Mouse (Mus musculus): ENCODE measurements around the gene Bcl2l11.
A peak's percentile ranks its signal among the peaks of the same experiment; 100 is the strongest.

The Bcl2l11 gene

GRCm38 (mm10) chr2:128105651-128106050 lies 20.2 kb upstream of the Bcl2l11 start:
- no peak for DNase-seq (ENCODE audit: inconsistent age in 2 of 2, low spot score in 1 of 2)

- DNase-seq (ENCODE audit: inconsistent age in 2 of 2, low spot score in 1 of 2) = no peak
Observed at GRCm38 (mm10) chr2:128111537-128111936, 14.3 kb upstream of the Bcl2l11 start.

GRCm38 (mm10) chr2:128114621-128115020 lies 11.2 kb upstream of the Bcl2l11 start:
- no peak for DNase-seq (ENCODE audit: inconsistent age in 2 of 2, low spot score in 1 of 2)

- peak in 1 of 2 experiments; percentile 29 for DNase-seq (ENCODE audit: inconsistent age in 2 of 2, low spot score in 1 of 2)
Observed at GRCm38 (mm10) chr2:128115579-128115978, 10.3 kb upstream of the Bcl2l11 start.

GRCm38 (mm10) chr2:128117605-128118004 lies 8.2 kb upstream of the Bcl2l11 start:
- no peak for DNase-seq (ENCODE audit: inconsistent age in 2 of 2, low spot score in 1 of 2)

- no peak for DNase-seq (ENCODE audit: inconsistent age in 2 of 2, low spot score in 1 of 2)
Observed at GRCm38 (mm10) chr2:128118971-128119370, 6.9 kb upstream of the Bcl2l11 start.

GRCm38 (mm10) chr2:128122491-128122890 lies 3.3 kb upstream of the Bcl2l11 start:
- DNase-seq (ENCODE audit: inconsistent age in 2 of 2, low spot score in 1 of 2) = peak; percentile 70 to 89

GRCm38 (mm10) chr2:128122891-128123771 lies 2.7 kb upstream of the Bcl2l11 start:
- peak; percentile 68 to 86 for DNase-seq (ENCODE audit: inconsistent age in 2 of 2, low spot score in 1 of 2)

GRCm38 (mm10) chr2:128123921-128124683 lies 1.7 kb upstream of the Bcl2l11 start:
- DNase-seq (ENCODE audit: inconsistent age in 2 of 2, low spot score in 1 of 2) = peak; percentile 31 to 58

- peak in 1 of 2 experiments; percentile 54 for DNase-seq (ENCODE audit: inconsistent age in 2 of 2, low spot score in 1 of 2)
Observed at GRCm38 (mm10) chr2:128124693-128125092, 1.1 kb upstream of the Bcl2l11 start.

- DNase-seq (ENCODE audit: inconsistent age in 2 of 2, low spot score in 1 of 2) = peak in 1 of 2 experiments; percentile 80
Observed at GRCm38 (mm10) chr2:128126591-128127051, 783 bp downstream of the Bcl2l11 start.

- peak; percentile 98 for DNase-seq (ENCODE audit: inconsistent age in 2 of 2, low spot score in 1 of 2)
Observed at GRCm38 (mm10) chr2:128127121-128127671, 1.4 kb downstream of the Bcl2l11 start.

GRCm38 (mm10) chr2:128127691-128128292 lies 2.0 kb downstream of the Bcl2l11 start:
- peak; percentile 89 to 96 for DNase-seq (ENCODE audit: inconsistent age in 2 of 2, low spot score in 1 of 2)

GRCm38 (mm10) chr2:128128532-128128931 lies 2.7 kb downstream of the Bcl2l11 start:
- DNase-seq (ENCODE audit: inconsistent age in 2 of 2, low spot score in 1 of 2) = peak; percentile 30 to 44

- DNase-seq (ENCODE audit: inconsistent age in 2 of 2, low spot score in 1 of 2) = no peak
Observed at GRCm38 (mm10) chr2:128131503-128131902, 5.7 kb downstream of the Bcl2l11 start.

- no peak for DNase-seq (ENCODE audit: inconsistent age in 2 of 2, low spot score in 1 of 2)
Observed at GRCm38 (mm10) chr2:128132635-128133034, 6.8 kb downstream of the Bcl2l11 start.

GRCm38 (mm10) chr2:128133865-128134264 lies 8.0 kb downstream of the Bcl2l11 start:
- DNase-seq (ENCODE audit: inconsistent age in 2 of 2, low spot score in 1 of 2) = no peak

- DNase-seq (ENCODE audit: inconsistent age in 2 of 2, low spot score in 1 of 2) = peak in 1 of 2 experiments; percentile 9
Observed at GRCm38 (mm10) chr2:128134474-128134873, 8.6 kb downstream of the Bcl2l11 start.

- no peak for DNase-seq (ENCODE audit: inconsistent age in 2 of 2, low spot score in 1 of 2)
Observed at GRCm38 (mm10) chr2:128134948-128135347, 9.1 kb downstream of the Bcl2l11 start.

GRCm38 (mm10) chr2:128136769-128137433 lies 11.1 kb downstream of the Bcl2l11 start:
- peak; percentile 59 to 84 for DNase-seq (ENCODE audit: inconsistent age in 2 of 2, low spot score in 1 of 2)

Measured in adrenal gland, adult (tissue).